Comparison of ENCODE assay signal across 8 mouse cellular contexts in the genomic region with DNA sequence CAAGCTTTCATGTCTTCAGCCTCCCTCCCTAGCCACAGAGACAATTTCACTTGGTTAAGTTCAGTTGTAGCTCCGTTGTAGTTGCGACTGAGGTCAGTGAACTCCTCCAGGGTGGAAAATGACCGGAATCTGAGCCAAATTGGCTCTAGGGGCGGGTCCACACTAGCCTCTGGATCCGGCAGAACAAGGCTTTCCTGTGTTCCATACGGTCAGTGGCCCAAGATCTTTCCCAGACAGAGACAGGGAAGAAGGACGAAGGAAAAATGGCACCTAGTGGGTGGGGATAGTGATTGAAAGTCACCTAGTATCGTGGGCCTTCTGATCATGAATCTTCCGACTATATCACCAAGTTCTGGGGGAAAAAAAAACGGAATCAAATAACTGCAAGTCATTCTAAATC. TPM values are rescaled to one million over a fixed set of nuclear protein-coding genes. Genes with fewer than 3 reads are reported as not detected.
DNase-seq lines count a peak whose midpoint lies in the region; ATAC-seq lines count a peak whose summit lies in the region.

No protein-coding gene starts in this region.

- H3K36me3 ChIP-seq in neural tube, embryonic 11.5 days (ENCODE audit: control insufficient read depth, insufficient read depth, low read length), result no peaks in the 10 kb centered on the region
- H3K36me3 ChIP-seq in midbrain, embryonic 12.5 days, result no peaks in the 10 kb centered on the region

- no peak overlapping the region for H3K9ac ChIP-seq in neural tube, embryonic 11.5 days (ENCODE audit: low read length)
- H3K9ac ChIP-seq in midbrain, embryonic 12.5 days (replicated peaks), result peak overlapping the region; percentile 97; the same call in 1 of the 2 replicates

- peak overlapping the region; percentile 88 for H3K4me3 ChIP-seq in neural tube, embryonic 11.5 days (ENCODE audit: low read depth, low read length)
- H3K4me3 ChIP-seq in midbrain, embryonic 12.5 days, result peak overlapping the region; percentile 96

- DNase-seq in neural tube, embryonic 11.5 days (ENCODE audit: low spot score), result no peak
- DNase-seq in neural tube, embryonic 10.5 days (ENCODE audit: extremely low spot score, low spot score), result no peak
- peak; percentile 39 to 40 for DNase-seq in heart, postnatal 10 days
- peak; percentile 65 to 82 for DNase-seq in kidney, postnatal 25 days
- no peak for DNase-seq in urinary bladder, adult 2 months (ENCODE audit: low spot score)
- no peak for DNase-seq in thymus, postnatal 4 days
- DNase-seq in gastrocnemius, postnatal 36 days, result no peak

- peaks cover 15% of the 10 kb centered on the region for H3K4me1 ChIP-seq in neural tube, embryonic 11.5 days (ENCODE audit: control insufficient read depth, insufficient read depth, low read length)
- H3K4me1 ChIP-seq in midbrain, embryonic 12.5 days, result peaks cover 29% of the 10 kb centered on the region

- H3K4me2 ChIP-seq in neural tube, embryonic 11.5 days (ENCODE audit: low read depth), result peak overlapping the region; percentile 92
- peak overlapping the region; percentile 91 for H3K4me2 ChIP-seq in midbrain, embryonic 12.5 days (replicated peaks)

- H3K27ac ChIP-seq in neural tube, embryonic 11.5 days (ENCODE audit: low read depth, low read length), result no peak overlapping the region
- H3K27ac ChIP-seq in midbrain, embryonic 12.5 days (replicated peaks), result no peak overlapping the region

- H3K9me3 ChIP-seq in neural tube, embryonic 11.5 days (ENCODE audit: control insufficient read depth, low read length), result no peaks in the 10 kb centered on the region
- no peaks in the 10 kb centered on the region for H3K9me3 ChIP-seq in midbrain, embryonic 12.5 days

- 0 out of 2 replicates have a peak, but pooled peaks cover 4% of the 10 kb centered on the region for H3K27me3 ChIP-seq in neural tube, embryonic 11.5 days (ENCODE audit: control insufficient read depth, insufficient read depth, low read length)
- peaks cover 29% of the 10 kb centered on the region for H3K27me3 ChIP-seq in midbrain, embryonic 12.5 days

- no peak for ATAC-seq in neural tube, embryonic 11.5 days (ENCODE audit: insufficient read depth, low FRiP score, low TSS enrichment)
- no peak for ATAC-seq in midbrain, embryonic 12.5 days (ENCODE audit: low FRiP score, low read depth)

- intact Hi-C loops in heart, postnatal 10 days (cut with DNase I), result loop anchor here (5.0 kb wide), 1 partner anchor 202 kb away; no protein-coding TSS in a partner anchor
- intact Hi-C loops in gastrocnemius, postnatal 36 days (cut with DNase I), result loop anchor here (2.0 kb wide), 1 partner anchor 186 kb away; no protein-coding TSS in a partner anchor

- 21% methylated on average over 10 of the region's 10 CpGs for WGBS in neural tube, embryonic 11.5 days
- WGBS in midbrain, embryonic 12.5 days, result 25% methylated on average over 10 of the region's 10 CpGs

RNA-seq across cellular contexts. Expression of a gene that starts 0.5 kb away (rescaled TPM):
- 23.8 and 30.8 TPM in 2 replicates for polyA plus RNA-seq in neural tube, embryonic 11.5 days (2014; fragmentation: Nextera tagmentation; extraction: Ambion mirVana)
- 10 to 100 TPM; 31.1 to 32.8 TPM for total RNA-seq in heart, postnatal 10 days (2021)
- 26.5 and 27.2 TPM in 2 replicates for polyA plus RNA-seq in midbrain, embryonic 12.5 days (2016; fragmentation: Nextera tagmentation; extraction: Ambion mirVana)
- polyA plus RNA-seq in urinary bladder, adult 2 months (2012; rRNA removed), result 31.7 and 46.1 TPM in 2 replicates
- 1 to 10 TPM; 4.2 to 6.0 TPM for total RNA-seq in gastrocnemius, postnatal 36 days (2021)

Comparison
In these comparisons a context has a peak if more than half of its experiments do, and no peak if none do; other contexts are left out.
1. DNase-seq: peak in heart, postnatal 10 days (2 of 2) and kidney, postnatal 25 days (2 of 2); none in neural tube, embryonic 11.5 days (single experiment), neural tube, embryonic 10.5 days (single experiment), urinary bladder, adult 2 months (single experiment), thymus, postnatal 4 days (single experiment) and gastrocnemius, postnatal 36 days (0 of 2).